Mouse (Mus musculus): Measurements from ENCODE around the gene Sipa1l3. TPM values are rescaled to one million over a fixed set of nuclear protein-coding genes. Genes with fewer than 3 reads are reported as not detected.
A peak's percentile ranks its signal among the peaks of the same experiment; 100 is the strongest.

Sipa1l3 gene
- polyA plus RNA-seq, 1 experiment: 19.0 TPM

DNA sequence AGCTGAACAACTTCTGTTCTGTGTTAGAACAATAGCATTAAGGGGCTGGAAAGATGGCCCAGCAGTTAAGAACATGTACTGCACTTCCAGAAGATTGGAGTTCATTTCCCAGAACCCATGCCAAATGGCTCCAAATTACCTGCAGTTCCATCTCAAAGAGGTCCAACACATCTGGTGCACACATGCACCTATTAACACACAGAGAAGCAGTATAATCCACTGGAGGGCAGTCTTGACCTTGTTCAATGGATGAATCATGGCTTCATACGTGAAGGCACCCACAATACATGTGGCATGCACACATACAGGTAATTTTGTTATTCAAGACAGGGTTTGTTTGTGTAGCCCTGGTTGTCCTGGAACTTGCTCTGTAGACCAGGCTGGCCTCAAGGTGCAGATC is 40.3 kb upstream of the Sipa1l3 start:
- no peak overlapping the region for H3K4me3 ChIP-seq
- no peaks in the 10 kb centered on the region for H3K79me2 ChIP-seq (ENCODE audit: control insufficient read depth, insufficient read depth)
- no peak for TF ChIP-seq SRF (IDR thresholded peaks at IDR 0.05; ENCODE audit: control insufficient read depth, insufficient read length, low read depth)
- no peak for TF ChIP-seq MYOG (IDR thresholded peaks at IDR 0.05; ENCODE audit: control insufficient read depth in 1 of 3, insufficient read depth in 1 of 3, insufficient read length in 2 of 3, low read depth in 2 of 3)
- no peak for TF ChIP-seq E2F4 (IDR thresholded peaks at IDR 0.05; ENCODE audit: insufficient read depth)
- TF ChIP-seq POLR2A (IDR thresholded peaks at IDR 0.05; ENCODE audit: insufficient read length, low read depth): no peak
- no peak for TF ChIP-seq CEBPB (IDR thresholded peaks at IDR 0.05; ENCODE audit: insufficient read depth, poor library complexity, severe bottlenecking)
- TF ChIP-seq TCF3 (IDR thresholded peaks at IDR 0.05; ENCODE audit: insufficient read length, low read depth): no peak
- TF ChIP-seq MAX (IDR thresholded peaks at IDR 0.05; ENCODE audit: low read depth): no peak
- no peak for TF ChIP-seq TCF12 (IDR thresholded peaks at IDR 0.05; ENCODE audit: insufficient read depth, poor library complexity, severe bottlenecking)
- no peak for TF ChIP-seq REST (IDR thresholded peaks at IDR 0.05; ENCODE audit: insufficient read depth, insufficient read length)
- no peak for TF ChIP-seq USF1 (IDR thresholded peaks at IDR 0.05; ENCODE audit: low read depth)
- no peak for TF ChIP-seq MYOD1 (IDR thresholded peaks at IDR 0.05; ENCODE audit: control insufficient read depth in 1 of 3, insufficient read length in 2 of 3, low read depth in 2 of 3)
- TF ChIP-seq POLR2AphosphoS2 (IDR thresholded peaks at IDR 0.05; ENCODE audit: insufficient read length, low read depth): no peak
- H3K36me3 ChIP-seq (ENCODE audit: control insufficient read depth, insufficient read depth): no peaks in the 10 kb centered on the region
- H3K27me3 ChIP-seq (ENCODE audit: control insufficient read depth, insufficient read depth, insufficient read length): peaks cover 4% of the 10 kb centered on the region
- no peak overlapping the region for H3K4me2 ChIP-seq (ENCODE audit: low read depth)
- no peak overlapping the region for H3ac ChIP-seq (ENCODE audit: control insufficient read depth, insufficient read length)

GRCm38 (mm10) chr7:29556283-29556682 is 37.8 kb upstream of the Sipa1l3 start:
- no peak overlapping the region for H3ac ChIP-seq (ENCODE audit: control insufficient read depth, insufficient read length)
- no peaks in the 10 kb centered on the region for H3K36me3 ChIP-seq (ENCODE audit: control insufficient read depth, insufficient read depth)
- no peaks in the 10 kb centered on the region for H3K27me3 ChIP-seq (ENCODE audit: control insufficient read depth, insufficient read depth, insufficient read length)
- H3K4me2 ChIP-seq (ENCODE audit: low read depth): no peak overlapping the region
- TF ChIP-seq TCF12 (IDR thresholded peaks at IDR 0.05; ENCODE audit: insufficient read depth, poor library complexity, severe bottlenecking): no peak
- no peak overlapping the region for H3K4me3 ChIP-seq
- H3K79me2 ChIP-seq (ENCODE audit: control insufficient read depth, insufficient read depth): no peaks in the 10 kb centered on the region

DNA sequence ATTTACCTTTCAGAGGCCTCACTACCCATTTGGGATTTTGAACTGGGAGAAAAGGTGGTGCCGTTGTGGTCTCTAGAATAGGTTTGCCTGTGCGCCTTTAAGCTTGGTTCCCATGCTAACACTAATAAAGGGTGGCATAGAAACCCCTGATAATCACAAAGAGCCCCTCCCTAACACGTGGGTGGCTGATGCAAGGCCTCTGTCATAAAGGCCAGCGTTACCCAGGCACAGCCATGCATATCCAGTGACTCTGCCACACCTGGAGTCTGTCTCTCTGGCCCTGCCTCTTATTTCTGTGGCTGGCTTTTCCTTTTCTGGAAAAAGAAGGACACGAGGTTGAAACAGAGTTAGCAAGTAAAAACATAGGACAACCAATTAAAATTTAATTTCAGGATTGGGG is 37.1 kb upstream of the Sipa1l3 start:
- Histone ChIP-seq H3K27me3 (ENCODE audit: control insufficient read depth, insufficient read depth, insufficient read length) (peaks cover 4% of the 10 kb centered on the region), H3K79me2 (ENCODE audit: control insufficient read depth, insufficient read depth) (no peaks in the 10 kb centered on the region), H3ac (ENCODE audit: control insufficient read depth, insufficient read length) (no peak overlapping the region), H3K4me2 (ENCODE audit: low read depth) (peak overlapping the region; percentile 5), H3K36me3 (ENCODE audit: control insufficient read depth, insufficient read depth) (no peaks in the 10 kb centered on the region), H3K4me3 (no peak overlapping the region)
- no peak for TF ChIP-seq TCF3 (IDR thresholded peaks at IDR 0.05; ENCODE audit: insufficient read length, low read depth)
- peak; percentile 48; the same call in 1 of the 2 replicates for TF ChIP-seq CEBPB (IDR thresholded peaks at IDR 0.05; ENCODE audit: insufficient read depth, poor library complexity, severe bottlenecking)
- no peak for TF ChIP-seq MAX (IDR thresholded peaks at IDR 0.05; ENCODE audit: low read depth)

- Histone ChIP-seq H3K4me2 (ENCODE audit: low read depth) (no peak overlapping the region), H3K79me2 (ENCODE audit: control insufficient read depth, insufficient read depth) (no peaks in the 10 kb centered on the region), H3K36me3 (ENCODE audit: control insufficient read depth, insufficient read depth) (no peaks in the 10 kb centered on the region), H3K4me3 (no peak overlapping the region), H3K27me3 (ENCODE audit: control insufficient read depth, insufficient read depth, insufficient read length) (peaks cover 9% of the 10 kb centered on the region), H3ac (ENCODE audit: control insufficient read depth, insufficient read length) (no peak overlapping the region)
- TF ChIP-seq MYOG (IDR thresholded peaks at IDR 0.05; ENCODE audit: control insufficient read depth in 1 of 3, insufficient read depth in 1 of 3, insufficient read length in 2 of 3, low read depth in 2 of 3) (no peak), SRF (IDR thresholded peaks at IDR 0.05; ENCODE audit: control insufficient read depth, insufficient read length, low read depth) (no peak), POLR2AphosphoS2 (IDR thresholded peaks at IDR 0.05; ENCODE audit: insufficient read length, low read depth) (no peak), CEBPB (IDR thresholded peaks at IDR 0.05; ENCODE audit: insufficient read depth, poor library complexity, severe bottlenecking) (no peak)
Measured at GRCm38 (mm10) chr7:29555051-29555450, 36.6 kb upstream of the Sipa1l3 start.

DNA sequence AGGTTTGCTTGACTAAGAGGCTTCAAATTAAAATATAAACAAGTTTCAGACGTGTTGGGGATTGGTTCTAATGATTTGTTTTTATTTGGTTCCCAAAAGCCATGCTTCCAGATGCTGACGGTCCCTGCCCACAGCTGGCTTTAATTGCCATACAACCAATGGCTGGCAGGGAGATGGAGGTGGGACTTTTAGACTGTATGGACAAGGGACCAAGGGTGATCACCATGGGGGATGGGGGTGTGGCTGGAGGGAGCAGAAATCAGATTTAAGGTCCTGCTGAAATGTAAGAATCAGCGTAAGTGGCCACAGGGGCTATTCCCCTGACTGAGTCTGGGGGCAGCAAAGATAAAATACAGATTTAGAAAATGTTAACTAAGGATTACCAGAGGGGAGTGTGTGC is 32.2 kb upstream of the Sipa1l3 start:
- H3K36me3 ChIP-seq (ENCODE audit: control insufficient read depth, insufficient read depth): no peaks in the 10 kb centered on the region
- H3K4me2 ChIP-seq (ENCODE audit: low read depth): no peak overlapping the region

More for the DNA sequence above, 32.2 kb upstream of the Sipa1l3 start:
- Histone ChIP-seq H3ac (ENCODE audit: control insufficient read depth, insufficient read length) (no peak overlapping the region), H3K27me3 (ENCODE audit: control insufficient read depth, insufficient read depth, insufficient read length) (peaks cover 11% of the 10 kb centered on the region), H3K4me3 (no peak overlapping the region), H3K79me2 (ENCODE audit: control insufficient read depth, insufficient read depth) (no peaks in the 10 kb centered on the region)
- TF ChIP-seq POLR2AphosphoS2 (IDR thresholded peaks at IDR 0.05; ENCODE audit: insufficient read length, low read depth) (no peak), MYOG (IDR thresholded peaks at IDR 0.05; ENCODE audit: control insufficient read depth in 1 of 3, insufficient read depth in 1 of 3, insufficient read length in 2 of 3, low read depth in 2 of 3) (no peak), TCF12 (IDR thresholded peaks at IDR 0.05; ENCODE audit: insufficient read depth, poor library complexity, severe bottlenecking) (no peak), POLR2A (IDR thresholded peaks at IDR 0.05; ENCODE audit: insufficient read length, low read depth) (no peak), MYOD1 (IDR thresholded peaks at IDR 0.05; ENCODE audit: control insufficient read depth in 1 of 3, insufficient read length in 2 of 3, low read depth in 2 of 3) (no peak), TCF3 (IDR thresholded peaks at IDR 0.05; ENCODE audit: insufficient read length, low read depth) (no peak), SRF (IDR thresholded peaks at IDR 0.05; ENCODE audit: control insufficient read depth, insufficient read length, low read depth) (no peak), REST (IDR thresholded peaks at IDR 0.05; ENCODE audit: insufficient read depth, insufficient read length) (no peak), CEBPB (IDR thresholded peaks at IDR 0.05; ENCODE audit: insufficient read depth, poor library complexity, severe bottlenecking) (no peak), E2F4 (IDR thresholded peaks at IDR 0.05; ENCODE audit: insufficient read depth) (no peak), MAX (IDR thresholded peaks at IDR 0.05; ENCODE audit: low read depth) (no peak), USF1 (IDR thresholded peaks at IDR 0.05; ENCODE audit: low read depth) (no peak)
